Mouse (Mus musculus) heart, adult 18-20 months (tissue): ENCODE data around the gene Fndc3a. TPM values are rescaled to one million over a fixed set of nuclear protein-coding genes. Genes with fewer than 3 reads are reported as not detected.

Experiments used
- DNase-seq, 2 experiments: peaks; one replicate each; pipeline ENCODE4 v3.0.0; 2021 to 2022; ENCODE audit warnings: mixed read lengths in 1 of 2
- long read RNA-seq, 2 experiments: library from polyadenylated mRNA; stranded (forward); transcript quantifications; one replicate each; pipeline ENCODE4 v2.0.0; 2021
- total RNA-seq, 2 experiments: library from RNA; stranded (reverse); gene quantifications; 2 replicates each; pipeline ENCODE4 v1.2.3; 2021

The Fndc3a gene
- 10 to 100 TPM; 14.5 to 18.5 TPM for total RNA-seq
- long read RNA-seq, experiment 1, full-length matches to known transcripts, result 1 of 2 reads
- long read RNA-seq, experiment 1, partial matches to known transcripts, result 1 of 2 reads
- long read RNA-seq, experiment 1, other reads (novel, unspliced or antisense), result 0 of 2 reads
- long read RNA-seq, experiment 2, full-length matches to known transcripts, result 1 of 1 reads
- long read RNA-seq, experiment 2, partial matches to known transcripts, result 0 of 1 reads
- long read RNA-seq, experiment 2, other reads (novel, unspliced or antisense), result 0 of 1 reads

DNA sequence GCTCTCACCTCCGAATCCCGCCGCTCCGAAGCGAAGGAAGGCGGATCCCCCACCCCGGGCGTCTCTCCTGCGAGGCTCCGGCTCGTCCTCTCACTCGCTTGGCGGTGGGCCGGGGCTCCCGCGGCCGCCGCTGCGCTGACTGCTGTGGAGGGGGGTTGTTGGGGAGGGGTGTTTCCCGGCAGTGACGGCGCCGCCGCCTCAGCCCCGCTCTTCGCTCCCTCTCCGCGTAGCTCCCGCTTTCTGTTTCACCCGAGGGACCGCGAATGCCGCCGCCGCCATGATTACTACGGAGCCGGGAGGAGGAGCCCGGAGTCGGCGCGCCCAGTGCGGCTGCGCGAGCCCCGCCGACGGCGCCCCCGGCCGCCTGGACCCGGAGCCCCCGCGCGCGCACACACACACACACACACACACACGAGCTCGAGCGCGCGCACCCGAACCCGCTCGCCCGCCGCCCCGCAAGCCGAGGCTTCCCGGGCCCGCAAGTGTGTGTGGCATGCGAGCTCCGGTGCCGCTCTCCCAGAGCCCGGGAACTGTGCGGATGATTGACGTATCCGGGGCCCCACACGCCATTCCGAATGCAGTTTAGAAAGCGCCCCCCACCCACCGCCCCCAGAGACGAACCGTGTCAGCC, at the start of gene Fndc3a:
Gene Fndc3a (minus strand): TSS at position 294 of the 631 bp plus-strand sequence.
- DNase-seq, result peak; percentile 86 to 89

DNA sequence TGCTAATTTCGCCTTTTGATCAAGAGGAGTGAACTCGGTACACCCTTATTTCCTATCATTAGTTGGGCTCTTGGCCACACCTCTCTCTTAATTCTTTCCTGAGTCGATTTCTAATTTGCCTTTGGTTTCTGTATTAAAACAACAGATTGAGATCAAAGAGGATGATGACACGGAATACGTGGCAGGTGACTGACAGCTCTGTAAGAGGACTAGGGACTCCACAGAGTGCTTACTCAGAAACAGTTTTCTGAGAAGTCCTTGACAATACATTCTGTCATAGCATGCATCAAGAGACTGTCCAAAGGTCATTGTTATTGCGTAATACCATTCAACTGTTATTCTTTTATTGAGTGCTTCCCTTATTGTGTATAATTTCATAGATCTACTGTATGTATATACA, 43.1 kb upstream of the Fndc3a start:
- DNase-seq, result no peak

DNA sequence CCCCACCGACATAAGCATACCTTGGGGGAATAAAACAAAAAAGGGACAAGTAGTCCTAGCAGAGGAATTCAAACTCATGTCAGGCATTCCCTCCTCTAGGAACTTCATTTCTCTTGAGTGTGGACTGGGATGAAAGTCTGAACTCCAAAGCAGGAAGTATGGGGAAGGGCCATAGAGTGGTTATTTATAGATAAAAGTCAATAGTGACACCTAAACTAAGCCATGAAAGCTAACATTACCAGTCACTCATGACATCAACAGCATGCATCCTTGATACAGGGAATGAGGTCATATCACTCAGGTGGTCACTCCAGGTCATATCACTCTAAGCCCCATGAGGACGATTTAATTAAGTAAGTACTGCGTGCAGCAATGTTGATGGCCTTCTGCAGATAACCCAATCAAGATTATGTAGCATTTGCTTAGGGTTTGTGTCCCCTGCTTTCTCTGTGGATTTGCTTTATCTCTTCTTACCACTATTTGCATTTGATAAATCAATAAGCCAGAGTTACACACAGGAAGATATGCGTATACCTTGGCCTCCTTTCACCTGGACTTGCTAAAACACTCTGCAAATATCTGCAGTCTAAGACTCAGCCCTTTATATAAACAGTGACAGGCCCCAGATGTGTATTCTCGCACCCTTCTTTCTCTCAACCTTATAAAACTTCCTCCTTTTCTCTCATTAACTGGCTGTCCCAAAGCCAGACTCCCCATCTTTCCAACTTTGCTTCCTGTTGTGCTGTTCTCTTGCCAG, 40.8 kb upstream of the Fndc3a start:
- no peak for DNase-seq

DNA sequence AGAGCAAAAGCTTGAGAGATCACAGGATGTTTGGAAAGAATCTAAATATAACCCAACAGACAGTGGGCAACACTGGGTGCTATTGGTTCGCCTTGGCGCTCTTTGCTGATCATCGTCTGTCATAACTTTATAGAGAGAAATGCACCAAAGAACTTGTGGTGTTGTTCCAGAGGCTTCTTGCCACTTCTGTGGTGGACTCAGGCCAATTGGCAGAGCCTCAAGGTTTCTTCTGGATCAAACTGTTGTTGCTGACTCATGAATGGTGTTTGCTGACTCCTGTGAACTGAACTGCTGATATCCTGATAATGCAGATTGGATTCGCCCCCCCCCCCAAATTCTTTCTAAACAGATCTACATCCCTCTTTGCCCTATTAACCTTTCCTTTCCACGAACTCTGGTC, 38.5 kb upstream of the Fndc3a start:
- DNase-seq, result no peak

- no peak for DNase-seq
Observed at GRCm38 (mm10) chr14:72741667-72742066, 31.9 kb upstream of the Fndc3a start.

GRCm38 (mm10) chr14:72740336-72740735, 30.5 kb upstream of the Fndc3a start:
- DNase-seq, result no peak

DNA sequence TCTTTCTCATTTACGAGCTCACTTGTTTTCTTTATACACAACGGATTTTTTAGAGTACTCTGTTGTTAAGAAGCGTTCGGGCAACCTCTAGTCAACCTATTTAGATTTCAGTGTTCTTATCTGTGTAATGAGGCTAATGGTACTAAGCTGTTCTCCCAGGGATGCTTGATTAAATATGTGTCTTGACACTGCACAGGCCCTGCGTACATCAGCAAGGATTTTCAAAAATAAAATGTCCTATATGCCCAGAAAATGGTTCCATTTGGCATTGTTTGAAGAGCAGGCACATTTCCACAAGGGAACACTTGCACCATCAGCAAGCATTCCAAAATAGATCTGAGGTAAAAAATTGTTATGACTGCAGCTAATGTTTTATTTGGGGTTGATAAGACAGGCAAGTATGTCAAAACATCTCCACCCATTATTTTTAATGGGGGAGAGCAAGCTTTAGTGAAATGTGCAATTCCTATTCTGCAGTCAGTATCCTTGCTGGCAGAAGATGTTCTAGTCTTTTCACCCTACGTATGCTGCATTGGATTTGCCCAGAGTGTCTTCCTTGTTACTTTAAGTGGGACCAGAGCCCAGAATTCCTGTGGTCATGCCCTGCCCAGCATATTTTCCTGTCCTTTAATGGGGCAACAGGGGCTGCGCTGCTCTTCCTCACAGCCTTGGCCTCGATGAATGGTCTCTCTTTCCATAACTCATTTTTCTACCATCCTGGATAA, 29.8 kb upstream of the Fndc3a start:
- DNase-seq, result no peak

DNA sequence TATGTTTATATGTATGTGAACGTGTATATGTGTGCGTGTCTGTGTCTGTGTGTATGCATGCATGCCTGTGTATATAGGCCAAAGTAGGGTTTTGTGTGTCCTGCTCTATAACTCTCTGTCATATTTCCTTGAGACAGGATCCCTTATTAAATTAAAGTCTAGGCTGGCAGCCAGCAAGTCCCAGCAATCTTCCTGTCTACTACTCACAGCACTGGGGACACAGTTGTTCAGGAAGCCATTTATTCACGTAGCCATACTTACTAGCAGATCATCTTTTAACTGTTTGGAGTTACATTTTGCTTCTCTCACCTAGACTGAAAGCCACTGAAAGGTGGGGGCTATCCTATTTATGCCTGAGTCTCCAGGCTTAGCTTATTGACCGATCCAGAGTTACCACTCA, 29.0 kb upstream of the Fndc3a start:
- no peak for DNase-seq

DNA sequence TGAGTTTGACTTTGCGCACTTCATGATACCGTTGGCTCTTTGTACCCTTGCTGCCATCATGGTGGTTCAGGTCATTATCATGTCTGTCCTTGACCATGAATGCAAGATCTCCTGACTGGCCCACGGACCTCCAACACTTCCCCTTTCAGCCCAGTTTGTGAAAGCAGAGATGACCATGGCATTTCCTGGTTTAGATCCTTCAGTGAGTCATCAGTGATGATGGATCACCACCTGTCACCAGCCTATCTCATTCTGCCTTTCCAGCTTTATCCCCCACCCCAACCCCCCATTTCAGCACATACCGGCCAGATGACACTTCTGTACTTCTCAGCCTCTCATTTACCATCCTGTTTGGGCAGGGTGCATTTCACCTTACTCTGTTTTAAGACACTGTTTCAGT, 28.4 kb upstream of the Fndc3a start:
- no peak for DNase-seq

- no peak for DNase-seq
Observed at GRCm38 (mm10) chr14:72725865-72726264, 16.1 kb upstream of the Fndc3a start.

DNA sequence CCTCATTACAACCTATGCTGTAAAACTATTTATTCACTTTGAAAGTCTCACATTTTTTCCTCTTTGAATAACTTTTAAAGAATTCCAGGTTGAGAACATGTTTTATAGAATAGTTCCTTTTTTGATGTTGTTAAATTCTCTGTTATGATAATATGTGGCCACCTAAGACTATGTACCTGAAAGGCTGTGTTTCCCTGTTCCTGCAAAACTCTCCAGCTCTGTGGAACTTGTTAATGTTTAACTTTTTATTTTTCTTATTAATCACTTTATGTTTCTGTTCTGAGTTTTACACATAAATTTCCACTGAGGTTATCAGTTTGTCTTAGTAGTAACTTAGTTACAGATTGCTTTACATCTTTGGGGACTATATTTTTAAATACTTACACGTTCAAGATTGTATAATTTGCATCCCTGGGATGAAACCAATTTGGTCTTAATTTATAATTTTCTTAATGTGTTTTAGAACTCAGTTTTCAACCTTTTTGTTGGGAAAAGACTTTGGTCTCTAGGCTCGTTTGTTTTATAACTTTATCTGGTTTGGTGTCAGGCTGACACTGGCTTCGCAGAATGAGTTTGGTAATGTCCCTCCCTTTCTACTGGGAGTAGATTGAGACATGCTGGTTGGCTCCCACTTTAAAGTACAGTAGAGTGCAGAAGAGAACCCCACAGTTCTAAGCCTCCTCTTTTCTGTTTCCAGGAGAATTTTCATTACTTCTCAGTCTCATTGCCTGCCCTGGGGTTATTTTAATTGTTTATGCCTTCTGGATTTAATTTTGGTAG, 12.7 kb upstream of the Fndc3a start:
- no peak for DNase-seq

- no peak for DNase-seq
Observed at GRCm38 (mm10) chr14:72716175-72716574, 6.4 kb upstream of the Fndc3a start.

DNA sequence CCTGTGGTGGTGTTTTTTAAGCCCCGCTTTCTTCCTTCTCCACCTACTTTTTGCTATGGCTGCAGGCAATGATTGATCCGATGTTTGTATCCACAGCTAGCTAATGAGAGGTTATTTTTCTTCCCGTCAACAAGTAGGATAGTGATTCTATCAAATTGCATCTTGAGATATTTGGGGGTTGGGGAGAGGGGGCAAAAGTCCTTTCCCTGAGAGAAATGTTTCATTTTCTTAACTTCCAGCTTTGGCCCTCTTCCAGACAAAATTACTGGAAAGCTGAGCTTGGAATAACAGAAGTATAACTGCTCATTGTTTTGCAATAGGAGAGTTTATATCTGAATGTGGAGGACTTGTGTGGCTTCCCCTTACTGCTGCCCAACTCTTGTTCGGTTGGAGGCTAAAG, 1.3 kb upstream of the Fndc3a start:
- DNase-seq, result peak in 1 of 2 experiments; percentile 18

DNA sequence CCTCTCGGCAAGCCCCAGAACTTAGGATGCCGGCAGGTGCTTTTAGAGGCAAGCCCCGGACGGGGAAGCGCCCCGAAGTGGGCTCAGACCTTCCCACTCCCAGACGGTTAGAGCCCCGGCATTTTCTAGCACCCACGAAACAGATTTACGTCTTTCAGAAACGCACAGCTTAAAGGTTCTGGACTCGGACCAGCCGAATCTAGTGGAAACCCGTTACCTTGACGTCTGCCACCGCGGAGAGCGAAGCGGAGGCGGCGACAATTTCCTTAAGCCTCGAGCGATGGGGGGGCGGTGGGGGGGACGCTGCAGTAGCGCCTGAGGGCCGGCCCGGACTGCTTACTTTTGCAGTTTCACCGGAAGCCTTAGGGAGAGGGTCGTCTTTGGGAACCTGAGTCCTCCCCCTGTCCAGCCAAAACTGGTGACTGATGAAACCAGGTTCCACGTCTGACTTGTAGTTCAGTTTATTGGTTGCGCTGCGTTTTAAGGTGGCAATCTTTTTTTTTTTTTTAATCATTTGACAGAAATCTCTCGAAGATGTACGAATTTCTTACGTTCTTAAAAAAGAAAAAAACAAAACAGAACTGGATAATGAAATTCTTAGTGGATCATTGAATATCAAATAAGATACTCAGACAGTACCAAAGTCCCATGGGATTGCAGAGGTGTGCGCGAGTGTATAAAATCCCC, 681 bp upstream of the Fndc3a start:
- DNase-seq, result peak; percentile 29 to 78

DNA sequence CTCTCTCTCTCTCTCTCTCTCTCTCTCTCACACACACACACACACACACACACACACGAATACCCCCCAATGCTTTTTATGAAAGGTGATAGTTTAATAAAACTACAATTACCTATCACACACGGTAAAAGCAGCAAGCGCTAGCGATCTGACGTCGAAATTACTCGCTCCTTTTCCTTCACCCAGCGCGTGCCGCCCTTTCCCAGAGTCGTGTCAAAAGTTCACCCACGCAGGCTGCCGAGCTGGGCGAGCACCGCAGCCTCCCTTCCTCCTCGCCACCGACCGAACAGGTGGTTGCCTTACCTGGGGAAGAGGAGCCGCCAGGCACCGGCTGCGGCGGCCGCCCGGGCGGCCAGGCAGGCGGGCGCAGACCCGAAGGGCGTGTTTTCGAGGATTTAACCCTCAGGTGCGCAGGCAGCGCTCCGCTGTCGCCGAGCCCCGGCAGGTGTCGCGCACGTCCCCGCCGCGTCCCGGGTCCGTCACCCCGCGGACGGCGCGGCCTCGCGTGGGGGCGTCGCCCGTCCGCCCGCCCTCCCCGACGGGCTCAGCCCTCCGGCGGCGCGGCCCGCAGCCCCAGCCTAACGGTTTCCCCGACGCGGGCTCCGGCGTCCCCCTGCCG, 603 bp downstream of the Fndc3a start:
- DNase-seq, result peak in 1 of 2 experiments; percentile 55

DNA sequence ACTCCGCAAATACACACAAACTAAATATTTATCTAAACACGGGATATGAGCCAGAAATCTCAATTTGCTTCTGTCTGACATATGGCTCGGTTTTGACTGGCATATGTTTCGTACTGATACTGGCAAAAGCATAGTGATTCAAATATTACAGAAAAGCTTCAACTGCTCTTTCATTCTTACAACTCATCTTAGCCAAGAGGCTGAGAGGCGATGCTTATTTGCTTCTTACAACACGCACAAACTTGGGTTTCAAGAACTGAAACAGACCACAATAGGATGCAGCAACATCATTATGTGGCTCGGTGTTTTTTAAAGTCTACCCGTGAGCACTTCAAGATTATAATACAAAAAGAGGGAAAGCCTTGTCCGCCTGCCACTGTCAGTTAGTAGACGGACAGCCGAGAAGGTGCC, 1.2 kb downstream of the Fndc3a start:
- peak in 1 of 2 experiments; percentile 22 for DNase-seq

- no peak for DNase-seq
Observed at GRCm38 (mm10) chr14:72700056-72700455, 9.7 kb downstream of the Fndc3a start.

DNA sequence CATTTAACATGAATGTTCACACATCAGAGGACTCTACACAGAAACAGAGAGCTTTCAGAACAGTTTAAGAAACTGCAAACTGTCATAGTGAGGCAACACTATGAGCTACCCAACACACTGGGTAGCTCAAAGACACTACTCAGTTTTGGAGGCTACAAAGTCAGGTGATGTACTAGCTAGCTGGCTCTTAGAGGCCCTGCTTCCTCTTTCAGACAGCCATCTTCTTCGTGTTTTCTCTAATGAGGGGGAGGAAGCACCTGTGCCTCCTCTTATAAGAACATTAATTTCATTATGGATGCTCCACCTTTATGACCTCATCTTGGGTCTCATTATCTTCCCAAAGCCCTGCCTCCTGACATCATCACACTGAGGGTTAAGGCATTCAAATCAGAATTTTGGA, 18.4 kb downstream of the Fndc3a start:
- peak in 1 of 2 experiments; percentile 11 for DNase-seq

DNA sequence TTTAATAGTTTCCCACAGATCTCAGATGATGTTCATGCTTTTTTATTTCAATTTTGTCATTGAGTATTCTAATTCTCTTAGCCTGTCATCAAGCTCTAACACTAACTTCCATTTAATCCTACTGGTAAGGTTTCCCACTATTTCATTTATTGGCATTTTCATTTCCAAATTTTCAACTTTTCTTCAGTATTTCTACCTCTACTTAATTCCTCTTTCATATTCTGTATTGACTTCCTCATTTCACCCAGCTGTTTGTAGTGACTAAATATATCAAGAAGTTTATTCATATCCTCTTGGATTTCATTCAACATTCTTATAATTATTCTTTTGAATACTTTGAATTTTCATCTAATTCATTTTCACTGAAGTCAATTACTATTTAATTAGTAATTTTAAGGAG, 20.3 kb downstream of the Fndc3a start:
- no peak for DNase-seq

- DNase-seq, result no peak
Observed at GRCm38 (mm10) chr14:72684857-72685370, 24.9 kb downstream of the Fndc3a start.
